Mouse (Mus musculus): ENCODE results near the gene Hmgcs2. TPM values are rescaled to one million over a fixed set of nuclear protein-coding genes. Genes with fewer than 3 reads are reported as not detected.
"Not testable (repeated sequence)": the region's sequence is repeated elsewhere in the genome, so short reads cannot be mapped to it uniquely, and the experiment has no call there.

The Hmgcs2 gene
- polyA plus RNA-seq, 1 experiment from 2014 or later = 0.50 TPM

GRCm38 (mm10) chr3:98324235-98324634 is 44.0 kb downstream of the Hmgcs2 start:
- no peak overlapping the region for H3K4me3 ChIP-seq
- WGBS = 81% methylated on average over 9 of the region's 9 CpGs
- H3K36me3 ChIP-seq (replicated peaks) = peaks cover 95% of the 10 kb centered on the region
- H3K4me1 ChIP-seq = peaks cover 18% of the 10 kb centered on the region
- H3K27me3 ChIP-seq (ENCODE audit: poor library complexity, severe bottlenecking) = no peaks in the 10 kb centered on the region
- no peaks in the 10 kb centered on the region for H3K9me3 ChIP-seq
- H3K27ac ChIP-seq = peak overlapping the region; percentile 17; the same call in 1 of the 2 replicates
- no peak for DNase-seq (ENCODE audit: extremely low spot score, low spot score)

GRCm38 (mm10) chr3:98334010-98334409 is 53.8 kb downstream of the Hmgcs2 start:
- DNase-seq (ENCODE audit: extremely low spot score, low spot score) = no peak
- peaks cover 78% of the 10 kb centered on the region for H3K36me3 ChIP-seq (replicated peaks)
- H3K27ac ChIP-seq = no peak overlapping the region
- peaks cover 38% of the 10 kb centered on the region for H3K4me1 ChIP-seq
- H3K27me3 ChIP-seq (ENCODE audit: poor library complexity, severe bottlenecking) = no peaks in the 10 kb centered on the region
- 86% methylated on average over 2 of the region's 2 CpGs for WGBS
- no peak overlapping the region for H3K4me3 ChIP-seq
- no peaks in the 10 kb centered on the region for H3K9me3 ChIP-seq

GRCm38 (mm10) chr3:98335331-98335730 is 55.1 kb downstream of the Hmgcs2 start:
- no peak overlapping the region for H3K4me3 ChIP-seq
- no peak overlapping the region for H3K27ac ChIP-seq
- H3K36me3 ChIP-seq (replicated peaks) = peaks cover 65% of the 10 kb centered on the region
- no peaks in the 10 kb centered on the region for H3K9me3 ChIP-seq
- no peak for DNase-seq (ENCODE audit: extremely low spot score, low spot score)
- peaks cover 43% of the 10 kb centered on the region for H3K4me1 ChIP-seq
- H3K27me3 ChIP-seq (ENCODE audit: poor library complexity, severe bottlenecking) = no peaks in the 10 kb centered on the region

GRCm38 (mm10) chr3:98335886-98336285 is 55.7 kb downstream of the Hmgcs2 start:
- no peaks in the 10 kb centered on the region for H3K9me3 ChIP-seq
- H3K27ac ChIP-seq = peak overlapping the region; percentile 35; the same call in 1 of the 2 replicates
- WGBS = 84% methylated on average over 7 of the region's 7 CpGs
- H3K27me3 ChIP-seq (ENCODE audit: poor library complexity, severe bottlenecking) = no peaks in the 10 kb centered on the region; the same call in 1 of the 2 replicates
- H3K4me3 ChIP-seq = peak overlapping the region; percentile 3; the same call in 1 of the 2 replicates
- peaks cover 60% of the 10 kb centered on the region for H3K36me3 ChIP-seq (replicated peaks)
- H3K4me1 ChIP-seq = peaks cover 43% of the 10 kb centered on the region
- DNase-seq (ENCODE audit: extremely low spot score, low spot score) = no peak

- Histone ChIP-seq H3K36me3 (replicated peaks) (peaks cover 49% of the 10 kb centered on the region), H3K4me3 (peak overlapping the region; percentile 80), H3K4me1 (peaks cover 43% of the 10 kb centered on the region), H3K27me3 (ENCODE audit: poor library complexity, severe bottlenecking) (no peaks in the 10 kb centered on the region; the same call in 1 of the 2 replicates), H3K27ac (peak overlapping the region; percentile 30; the same call in 1 of the 2 replicates), H3K9me3 (no peaks in the 10 kb centered on the region)
- DNase-seq (ENCODE audit: extremely low spot score, low spot score) = no peak
- WGBS = 88% methylated on average over 22 of the region's 22 CpGs
Observed at GRCm38 (mm10) chr3:98336661-98337654, 56.7 kb downstream of the Hmgcs2 start.

- Histone ChIP-seq H3K4me3 (peak overlapping the region; percentile 80), H3K27ac (peak overlapping the region; percentile 92), H3K36me3 (replicated peaks) (peaks cover 33% of the 10 kb centered on the region), H3K4me1 (peaks cover 43% of the 10 kb centered on the region), H3K9me3 (no peaks in the 10 kb centered on the region), H3K27me3 (ENCODE audit: poor library complexity, severe bottlenecking) (no peaks in the 10 kb centered on the region; the same call in 1 of the 2 replicates)
- WGBS = 5% methylated on average over 15 of the region's 15 CpGs
- DNase-seq (ENCODE audit: extremely low spot score, low spot score) = peak; percentile 60
Observed at GRCm38 (mm10) chr3:98338584-98339041, 58.4 kb downstream of the Hmgcs2 start.

GRCm38 (mm10) chr3:98339097-98339705 is 59.0 kb downstream of the Hmgcs2 start:
- Histone ChIP-seq H3K27ac (peak overlapping the region; percentile 92), H3K27me3 (ENCODE audit: poor library complexity, severe bottlenecking) (no peaks in the 10 kb centered on the region; the same call in 1 of the 2 replicates), H3K4me3 (peak overlapping the region; percentile 80), H3K9me3 (no peaks in the 10 kb centered on the region), H3K4me1 (peaks cover 43% of the 10 kb centered on the region), H3K36me3 (replicated peaks) (peaks cover 28% of the 10 kb centered on the region)
- under 1% methylated on average over 46 of the region's 46 CpGs for WGBS
- DNase-seq (ENCODE audit: extremely low spot score, low spot score) = peak; percentile 57

GRCm38 (mm10) chr3:98339706-98340109 is 59.5 kb downstream of the Hmgcs2 start, which contains the start of gene Phgdh:
Phgdh (minus strand) TSS chr3:98339990.
- WGBS = 2% methylated on average over 10 of the region's 10 CpGs
- Histone ChIP-seq H3K36me3 (replicated peaks) (peaks cover 23% of the 10 kb centered on the region), H3K4me3 (peak within 1 kb of the TSS; percentile 80), H3K27ac (peak within 1 kb of the TSS; percentile 92), H3K4me1 (peaks cover 43% of the 10 kb centered on the region)
- not testable (repeated sequence) for H3K27me3 ChIP-seq (ENCODE audit: poor library complexity, severe bottlenecking); H3K9me3 ChIP-seq
- DNase-seq (ENCODE audit: extremely low spot score, low spot score) = peak; percentile 86

GRCm38 (mm10) chr3:98340818-98341594 is 60.8 kb downstream of the Hmgcs2 start:
- DNase-seq (ENCODE audit: extremely low spot score, low spot score) = no peak
- 86% methylated on average over 17 of the region's 17 CpGs for WGBS
- H3K4me1 ChIP-seq = peaks cover 32% of the 10 kb centered on the region

GRCm38 (mm10) chr3:98343235-98343634 is 63.0 kb downstream of the Hmgcs2 start:
- Histone ChIP-seq H3K4me3 (no peak overlapping the region), H3K4me1 (peaks cover 10% of the 10 kb centered on the region), H3K9me3 (no peaks in the 10 kb centered on the region), H3K36me3 (replicated peaks) (no peaks in the 10 kb centered on the region), H3K27me3 (ENCODE audit: poor library complexity, severe bottlenecking) (no peaks in the 10 kb centered on the region; the same call in 1 of the 2 replicates), H3K27ac (no peak overlapping the region)
- no peak for DNase-seq (ENCODE audit: extremely low spot score, low spot score)
- 90% methylated on average over 3 of the region's 3 CpGs for WGBS

More at GRCm38 (mm10) chr3:98340818-98341594, 60.8 kb downstream of the Hmgcs2 start:
- Histone ChIP-seq H3K27ac (no peak overlapping the region), H3K4me3 (no peak overlapping the region), H3K27me3 (ENCODE audit: poor library complexity, severe bottlenecking) (no peaks in the 10 kb centered on the region; the same call in 1 of the 2 replicates), H3K36me3 (replicated peaks) (peaks cover 10% of the 10 kb centered on the region), H3K9me3 (no peaks in the 10 kb centered on the region)

- no peak for DNase-seq (ENCODE audit: extremely low spot score, low spot score)
- Histone ChIP-seq H3K27me3 (ENCODE audit: poor library complexity, severe bottlenecking) (0 out of 2 replicates have a peak, but pooled peaks cover 1% of the 10 kb centered on the region), H3K4me3 (no peak overlapping the region), H3K27ac (no peak overlapping the region), H3K9me3 (no peaks in the 10 kb centered on the region), H3K4me1 (peaks cover 12% of the 10 kb centered on the region), H3K36me3 (replicated peaks) (no peaks in the 10 kb centered on the region)
- WGBS = 88% methylated on average over 6 of the region's 6 CpGs
Observed at GRCm38 (mm10) chr3:98348106-98348505, 67.9 kb downstream of the Hmgcs2 start.

GRCm38 (mm10) chr3:98348705-98349104 is 68.5 kb downstream of the Hmgcs2 start:
- H3K27ac ChIP-seq = no peak overlapping the region
- WGBS = 28% methylated on average over 8 of the region's 8 CpGs
- DNase-seq (ENCODE audit: extremely low spot score, low spot score) = no peak
- H3K27me3 ChIP-seq (ENCODE audit: poor library complexity, severe bottlenecking) = 0 out of 2 replicates have a peak, but pooled peaks cover 5% of the 10 kb centered on the region
- peaks cover 12% of the 10 kb centered on the region for H3K4me1 ChIP-seq
- no peaks in the 10 kb centered on the region for H3K9me3 ChIP-seq
- no peaks in the 10 kb centered on the region for H3K36me3 ChIP-seq (replicated peaks)
- no peak overlapping the region for H3K4me3 ChIP-seq
